Mouse (Mus musculus) left cerebral cortex, adult 11 months (tissue): ENCODE results near the gene Prdm16.

Experiments used
- DNase-seq: peaks from one replicate; pipeline ENCODE4 v3.0.0; 2022; ENCODE audit warnings: low spot score

Gene Prdm16

GRCm38 (mm10) chr4:154602409-154602808 lies 34.3 kb downstream of the Prdm16 start:
- no peak for DNase-seq

GRCm38 (mm10) chr4:154601006-154601405 lies 35.7 kb downstream of the Prdm16 start:
- no peak for DNase-seq

GRCm38 (mm10) chr4:154599977-154600376 lies 36.7 kb downstream of the Prdm16 start:
- DNase-seq = peak; percentile 17

DNA sequence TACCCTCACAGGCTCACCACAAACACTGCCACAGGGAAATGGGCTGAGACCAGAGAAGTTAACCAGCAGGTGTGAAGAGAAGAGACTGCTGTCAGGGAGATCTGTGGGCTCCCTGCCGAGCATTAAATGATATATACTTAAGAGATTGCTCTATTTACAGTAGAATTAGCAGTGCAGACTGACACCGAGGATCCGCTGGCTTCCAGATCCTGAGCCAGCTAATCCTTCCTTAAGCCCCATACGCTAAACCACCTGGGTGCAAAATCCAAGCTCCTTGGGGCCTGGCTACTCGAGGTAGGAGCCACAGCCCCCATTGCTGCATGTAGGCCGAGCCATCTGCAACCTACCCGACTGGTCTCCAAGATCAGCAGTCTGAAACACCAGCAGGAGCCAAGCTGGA lies 38.3 kb downstream of the Prdm16 start:
- no peak for DNase-seq

DNA sequence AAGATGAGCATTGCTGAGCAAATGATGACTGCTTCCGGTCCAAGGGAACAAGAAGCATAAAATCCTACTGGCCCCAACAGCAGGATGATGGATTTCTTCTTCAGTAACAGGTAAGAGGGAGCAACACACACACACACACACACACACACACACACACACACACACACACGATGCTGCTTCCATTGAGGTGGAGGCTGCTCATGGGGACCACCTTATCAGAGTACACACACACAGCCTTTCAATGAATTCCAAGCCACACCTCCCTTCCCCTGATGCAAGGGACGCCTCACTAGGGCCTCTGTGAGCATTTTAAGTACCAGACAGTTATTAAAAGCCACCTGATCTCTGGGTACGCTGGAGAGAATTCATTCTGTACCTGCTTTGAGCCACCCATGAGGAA lies 39.9 kb downstream of the Prdm16 start:
- DNase-seq = no peak

- no peak for DNase-seq
Measured at GRCm38 (mm10) chr4:154594761-154595556, 41.7 kb downstream of the Prdm16 start.

DNA sequence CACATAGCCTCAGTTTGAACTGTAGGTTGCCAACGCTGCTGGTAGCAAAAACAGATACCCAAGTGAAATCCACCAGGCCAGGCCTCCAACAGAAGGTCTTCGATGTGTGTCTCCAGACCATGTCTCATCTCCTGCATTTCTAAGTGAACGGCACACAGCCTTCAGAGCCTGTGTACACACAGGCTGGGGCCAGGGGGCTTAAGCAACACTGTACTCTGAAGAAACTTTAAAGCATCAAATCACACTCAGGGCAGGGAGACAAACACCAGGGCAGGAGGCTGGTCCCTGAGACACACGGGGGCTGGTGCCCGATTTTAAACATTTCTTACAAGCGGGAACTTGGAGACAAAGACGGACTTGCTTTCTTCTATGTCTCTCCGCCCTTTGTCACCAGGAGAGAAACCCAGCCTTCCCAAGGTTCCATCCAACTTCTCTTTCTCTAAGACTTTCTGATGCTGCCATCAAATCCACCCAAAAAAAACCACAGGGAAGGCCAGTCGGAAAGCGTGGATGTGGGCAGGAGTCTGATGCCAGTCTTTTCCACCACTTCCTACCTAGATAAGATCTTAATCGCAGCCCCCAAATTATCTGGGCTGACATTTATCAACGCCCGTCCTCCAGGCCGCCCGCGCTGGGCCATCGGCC lies 42.4 kb downstream of the Prdm16 start:
- DNase-seq = no peak

- DNase-seq = no peak
Measured at GRCm38 (mm10) chr4:154592562-154592961, 44.1 kb downstream of the Prdm16 start.

GRCm38 (mm10) chr4:154590910-154591309 lies 45.8 kb downstream of the Prdm16 start:
- DNase-seq = no peak

GRCm38 (mm10) chr4:154586334-154586733 lies 50.3 kb downstream of the Prdm16 start:
- no peak for DNase-seq

GRCm38 (mm10) chr4:154585779-154586178 lies 50.9 kb downstream of the Prdm16 start:
- no peak for DNase-seq

- DNase-seq = no peak
Measured at GRCm38 (mm10) chr4:154583712-154584111, 53.0 kb downstream of the Prdm16 start.

DNA sequence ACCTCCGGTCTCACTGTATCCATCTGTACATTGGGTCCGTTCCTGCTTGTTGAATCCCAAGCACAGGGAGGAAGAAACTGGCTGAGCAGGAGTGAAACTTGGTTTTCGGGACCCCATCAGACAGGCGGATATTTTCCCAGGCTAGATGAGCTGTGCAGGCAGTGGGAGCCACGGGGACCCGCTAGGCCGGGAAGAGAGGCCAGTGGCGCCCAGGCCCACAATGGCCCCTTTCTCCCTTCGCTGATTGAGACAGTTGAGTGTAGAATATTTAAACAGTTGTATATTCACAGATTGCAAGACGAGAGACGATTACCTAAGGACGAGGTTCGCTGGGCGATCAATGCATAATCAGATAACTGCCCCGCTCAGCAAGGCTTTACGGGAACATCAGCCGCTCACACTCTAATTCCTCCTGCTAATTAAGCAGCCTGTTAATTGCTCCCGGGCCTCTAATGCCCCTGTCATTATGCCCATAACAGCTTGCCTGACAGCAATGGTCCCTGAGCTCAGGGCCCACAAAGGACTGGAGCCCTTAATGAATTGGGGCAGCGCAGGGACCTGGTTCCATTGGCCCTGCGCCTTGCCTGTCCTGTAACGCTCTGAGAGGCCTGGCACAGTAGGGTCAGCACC lies 54.0 kb downstream of the Prdm16 start:
- DNase-seq = no peak

DNA sequence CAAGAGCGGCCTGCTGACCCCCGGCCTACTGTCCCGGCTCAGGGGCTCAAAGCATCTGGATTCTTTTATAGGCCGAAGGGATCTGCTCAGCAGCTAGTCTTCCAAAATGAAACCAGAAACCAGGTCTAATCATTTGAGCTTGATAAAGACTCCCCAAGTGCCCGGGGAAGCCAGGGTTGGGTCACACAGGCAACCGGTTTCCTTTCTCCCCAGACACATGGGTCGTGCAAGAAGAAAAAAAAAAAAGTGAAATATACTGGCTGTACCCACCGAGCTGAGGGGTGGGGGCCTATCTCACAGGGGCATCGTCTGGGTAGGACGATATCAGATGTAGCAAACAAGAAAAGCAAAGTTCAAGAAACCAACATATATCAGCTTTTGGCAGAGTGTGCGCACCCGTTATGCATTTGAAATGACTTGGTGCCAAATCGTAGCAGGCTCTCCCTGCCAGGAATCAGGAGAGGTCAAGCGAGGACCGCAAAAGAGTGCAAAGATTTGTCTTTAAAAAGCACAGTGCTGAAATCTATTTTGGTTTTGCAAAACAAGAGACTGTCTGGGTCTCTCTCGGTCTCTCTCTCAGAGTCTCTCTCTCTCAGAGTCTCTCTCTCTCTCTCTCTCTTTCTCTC lies 55.3 kb downstream of the Prdm16 start:
- no peak for DNase-seq

GRCm38 (mm10) chr4:154574208-154574875 lies 62.3 kb downstream of the Prdm16 start:
- no peak for DNase-seq

DNA sequence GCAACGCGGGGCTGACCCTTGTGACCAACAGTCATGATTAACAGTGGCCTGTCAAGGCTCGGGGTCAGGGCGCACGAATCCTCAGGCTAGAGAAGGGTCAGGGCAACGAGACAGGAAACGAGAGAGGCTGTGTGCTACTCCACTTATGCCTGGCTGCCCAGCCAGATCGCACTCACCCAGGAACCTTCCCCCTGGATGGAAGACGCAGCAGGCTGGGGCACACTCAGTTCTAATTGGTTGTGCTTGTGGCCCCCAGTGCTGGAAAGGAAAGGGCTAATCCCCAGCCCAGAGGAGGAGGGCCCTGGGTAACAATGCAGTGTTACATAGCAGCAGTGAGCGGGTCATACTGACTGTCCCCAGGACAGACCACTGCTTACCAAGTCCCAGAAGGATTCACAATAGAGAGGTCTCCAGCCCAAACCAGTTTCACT lies 66.2 kb downstream of the Prdm16 start:
- DNase-seq = no peak

- no peak for DNase-seq
Measured at GRCm38 (mm10) chr4:154569845-154570244, 66.8 kb downstream of the Prdm16 start.

- DNase-seq = no peak
Measured at GRCm38 (mm10) chr4:154568798-154569197, 67.9 kb downstream of the Prdm16 start.

DNA sequence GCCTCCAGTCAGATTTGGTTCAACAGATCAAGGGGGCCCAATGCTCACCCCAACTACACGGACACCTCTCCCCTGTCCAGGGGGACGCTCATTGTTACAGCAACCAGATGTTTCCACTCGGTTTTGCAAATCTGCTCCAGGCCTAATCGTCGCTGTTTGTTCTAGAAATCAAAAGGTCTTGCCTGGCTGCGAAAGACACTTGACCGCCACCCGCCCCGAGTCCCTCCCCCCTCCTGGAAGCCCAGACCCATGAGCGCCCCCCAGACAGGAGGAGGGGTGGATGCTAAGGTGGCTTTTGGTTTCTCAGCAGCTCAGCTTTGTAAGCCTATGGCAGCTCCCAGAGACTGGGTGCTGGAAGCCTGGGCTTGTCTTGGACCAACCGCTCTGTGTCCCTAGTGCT lies 68.7 kb downstream of the Prdm16 start:
- DNase-seq = no peak

GRCm38 (mm10) chr4:154563201-154563600 lies 73.5 kb downstream of the Prdm16 start:
- no peak for DNase-seq

GRCm38 (mm10) chr4:154558041-154558440 lies 78.6 kb downstream of the Prdm16 start:
- no peak for DNase-seq

DNA sequence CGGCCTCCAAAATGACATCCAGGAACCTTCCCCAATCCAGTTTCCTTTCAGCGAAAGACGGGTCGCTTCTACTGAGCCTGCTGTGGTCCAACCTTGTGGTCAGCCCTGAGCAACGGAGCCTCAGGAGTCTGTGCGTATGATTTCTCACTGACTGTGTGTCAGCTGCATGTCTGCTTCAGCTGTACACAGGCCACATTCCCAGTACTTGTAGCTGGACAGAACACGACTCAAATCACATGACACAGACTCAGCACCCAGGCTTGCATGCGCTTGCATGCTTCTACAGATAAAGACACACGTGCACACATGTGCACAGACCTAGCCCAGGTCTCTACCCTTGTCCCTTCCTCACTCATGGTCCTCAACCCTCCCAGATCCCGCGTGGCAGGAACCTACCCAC lies 79.5 kb downstream of the Prdm16 start:
- no peak for DNase-seq
